Mouse (Mus musculus) olfactory bulb, adult 2 months (tissue): ENCODE results near the gene Zfp410. TPM values are rescaled to one million over a fixed set of nuclear protein-coding genes. Genes with fewer than 3 reads are reported as not detected.
A peak's percentile ranks its signal among the peaks of the same experiment; 100 is the strongest.

Experiments used
- H3K27ac ChIP-seq: fragments of 200-500 bp; 2 replicates; pipeline ENCODE4 v1.5.1; 2012; ENCODE audit warnings: low read depth, low read length; ENCODE audit not compliant: insufficient read depth
- H3K4me1 ChIP-seq: fragments of 200-500 bp; 2 replicates; pipeline ENCODE4 v1.6.1; 2012; ENCODE audit warnings: low read length; ENCODE audit not compliant: control insufficient read depth, insufficient read depth
- H3K4me3 ChIP-seq: fragments of 200-500 bp; 2 replicates; pipeline ENCODE4 v1.5.1; 2012; ENCODE audit warnings: mild to moderate bottlenecking, low read depth, low read length, moderate library complexity; ENCODE audit not compliant: insufficient read depth
- CTCF ChIP-seq: fragments of 200-500 bp; IDR thresholded peaks from 2 replicates; pipeline ENCODE4 v1.5.1; 2012; ENCODE audit warnings: low read depth, mild to moderate bottlenecking, low read length, moderate library complexity; ENCODE audit not compliant: insufficient read depth
- POLR2A ChIP-seq: fragments of 200-500 bp; IDR thresholded peaks from 2 replicates; pipeline ENCODE4 v1.6.1; 2012; ENCODE audit warnings: mild to moderate bottlenecking, low read depth, low read length, moderate library complexity; ENCODE audit not compliant: insufficient read depth
- WGBS: fragments of 180-500 bp; shearing (Covaris S2); methylation state at CpG from one replicate; pipeline ENCODE4 v1.1.7; 2018; 5-methylcytosine and 5-hydroxymethylcytosine counted together
- polyA plus RNA-seq: library from polyadenylated mRNA; stranded (reverse); fragments of >200 nt; gene quantifications from 2 replicates; pipeline ENCODE4 v1.2.4, GENCODE M21; 2012; ENCODE audit warnings: low replicate concordance; ENCODE audit not compliant: missing spikeins, insufficient read depth, insufficient read length

Gene Zfp410
- polyA plus RNA-seq, 1 experiment, result not detected

DNA sequence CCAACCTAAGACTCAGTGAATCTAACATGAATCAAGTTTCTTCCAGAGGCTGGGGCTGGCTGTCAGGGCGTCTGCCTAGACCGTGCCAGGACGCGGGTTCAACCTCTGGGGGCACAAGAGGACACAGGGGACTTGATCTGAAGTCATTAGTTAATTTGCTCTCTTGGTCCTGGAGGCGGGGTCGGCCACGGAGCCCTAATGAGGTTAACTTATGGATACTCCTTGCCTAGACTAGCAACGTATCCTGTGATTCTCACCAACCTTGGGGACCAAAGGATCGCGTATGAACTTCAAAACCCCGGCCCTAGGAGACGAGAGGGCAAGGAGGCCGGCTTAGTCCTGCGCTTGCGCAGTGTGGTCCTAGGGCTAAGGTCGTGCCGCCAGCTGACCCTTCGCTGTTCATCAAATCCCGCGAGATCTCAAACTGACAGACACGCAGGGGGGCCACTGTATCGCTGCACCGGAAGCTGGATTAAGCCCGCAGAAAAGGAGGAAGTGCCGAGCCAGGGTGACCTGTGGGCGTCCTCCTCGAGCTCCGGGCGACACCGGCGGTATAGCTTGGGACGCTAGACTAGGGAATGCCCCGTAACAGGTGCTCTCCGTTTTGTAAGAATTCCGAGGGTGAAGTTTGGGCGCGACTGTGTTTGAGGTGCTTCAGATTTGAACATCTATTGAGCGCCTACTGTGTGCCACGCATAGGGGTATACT lies 31.6 kb upstream of the Zfp410 start, which contains the start of gene Ptgr2:
Gene Ptgr2, plus strand, starts transcription at position 348 of the 708 bp plus-strand sequence.
- peak; percentile 83 for TF ChIP-seq POLR2A
- no peak for TF ChIP-seq CTCF
- Histone ChIP-seq H3K27ac (peak within 1 kb of the TSS; percentile 61), H3K4me1 (no peaks in the 10 kb centered on the region), H3K4me3 (peak within 1 kb of the TSS; percentile 72)
- under 1% methylated on average over 39 of the region's 39 CpGs for WGBS

DNA sequence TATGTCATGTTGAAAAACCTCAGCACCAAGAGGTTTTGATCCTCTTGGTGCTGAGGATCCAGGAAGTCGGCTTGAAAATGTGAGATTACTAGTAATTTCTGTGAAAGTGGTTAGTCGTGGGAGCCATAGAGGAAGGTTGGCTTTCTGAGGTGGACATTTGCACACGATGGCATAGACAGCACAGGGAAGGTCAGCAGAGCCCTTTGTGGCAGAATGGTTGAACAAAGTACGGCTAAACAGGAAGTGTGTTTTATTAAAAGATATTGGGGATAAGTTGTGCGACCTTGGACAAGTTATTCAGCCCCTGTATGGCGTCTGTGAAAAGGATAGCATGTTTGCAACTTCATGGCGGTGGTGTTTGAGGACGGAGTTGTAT lies 31.1 kb upstream of the Zfp410 start:
- Histone ChIP-seq H3K4me1 (no peaks in the 10 kb centered on the region), H3K4me3 (peak overlapping the region; percentile 72), H3K27ac (peak overlapping the region; percentile 61; the same call in 1 of the 2 replicates)
- no peak for TF ChIP-seq CTCF
- TF ChIP-seq POLR2A, result no peak
- WGBS, result 24% methylated on average over 8 of the region's 8 CpGs

DNA sequence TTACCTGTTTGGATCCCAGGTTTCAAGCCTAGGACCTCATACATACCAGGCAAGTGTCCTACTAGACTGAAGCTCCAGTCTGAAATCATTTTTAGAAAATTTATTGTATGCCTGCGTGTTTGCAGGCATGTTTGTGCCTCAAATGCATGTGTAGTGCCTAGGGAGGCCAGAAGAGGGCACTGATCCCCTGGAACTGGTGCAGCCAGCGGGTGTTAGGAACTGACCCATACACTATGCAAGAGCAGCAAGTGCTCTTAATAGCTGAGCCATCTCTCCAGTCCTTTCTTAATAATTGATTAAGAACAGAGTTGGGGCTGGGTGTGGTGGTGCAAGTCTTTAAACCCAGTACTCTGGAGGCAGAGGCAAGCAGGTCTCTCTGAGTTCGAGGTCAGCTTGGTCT lies 28.2 kb upstream of the Zfp410 start:
- Histone ChIP-seq H3K4me3 (no peak overlapping the region), H3K27ac (no peak overlapping the region), H3K4me1 (no peaks in the 10 kb centered on the region)
- WGBS, result 67% methylated on average over 3 of the region's 3 CpGs
- no peak for TF ChIP-seq CTCF
- no peak for TF ChIP-seq POLR2A

DNA sequence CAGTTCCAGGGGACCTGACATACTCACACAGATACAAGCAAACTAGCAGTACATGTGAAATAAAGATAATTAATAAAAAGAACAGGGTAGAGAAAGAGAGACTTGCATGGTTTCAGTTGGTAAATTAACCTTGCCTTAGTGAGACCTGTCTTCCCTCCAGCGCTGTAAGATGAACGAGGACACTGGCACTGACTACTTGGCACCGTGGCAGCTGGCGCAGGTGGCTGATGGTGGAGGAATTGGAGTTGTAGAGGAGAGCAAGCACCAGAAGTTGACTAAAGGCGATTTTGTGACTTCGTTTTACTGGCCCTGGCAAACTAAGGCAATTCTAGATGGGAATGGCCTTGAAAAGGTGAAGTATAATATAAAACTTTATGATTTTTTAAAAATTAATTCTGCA lies 18.8 kb upstream of the Zfp410 start:
- Histone ChIP-seq H3K4me3 (no peak overlapping the region), H3K4me1 (no peaks in the 10 kb centered on the region), H3K27ac (no peak overlapping the region)
- no peak for TF ChIP-seq CTCF
- TF ChIP-seq POLR2A, result no peak
- WGBS, result 88% methylated on average over 6 of the region's 6 CpGs

DNA sequence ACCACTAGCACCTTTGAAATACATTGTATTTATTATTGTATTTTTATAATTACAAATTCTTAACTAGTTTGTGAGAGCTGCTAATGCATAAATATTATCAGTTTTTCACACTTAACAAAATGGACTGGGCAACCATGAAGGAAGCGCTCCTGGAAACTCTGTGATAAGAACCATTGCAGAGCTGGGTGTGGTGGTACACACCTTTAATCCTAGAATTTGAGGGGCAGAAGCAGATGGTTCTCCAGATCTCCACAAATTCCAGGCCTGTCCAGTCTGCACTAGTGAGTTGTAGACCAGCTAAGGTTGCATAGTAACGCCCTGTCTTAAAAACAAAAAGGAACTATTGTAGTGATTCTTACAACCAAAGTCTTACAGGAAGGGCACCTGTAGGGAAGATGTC lies 17.4 kb upstream of the Zfp410 start:
- H3K4me3 ChIP-seq, result no peak overlapping the region
- 99% methylated on average over 2 of the region's 2 CpGs for WGBS

DNA sequence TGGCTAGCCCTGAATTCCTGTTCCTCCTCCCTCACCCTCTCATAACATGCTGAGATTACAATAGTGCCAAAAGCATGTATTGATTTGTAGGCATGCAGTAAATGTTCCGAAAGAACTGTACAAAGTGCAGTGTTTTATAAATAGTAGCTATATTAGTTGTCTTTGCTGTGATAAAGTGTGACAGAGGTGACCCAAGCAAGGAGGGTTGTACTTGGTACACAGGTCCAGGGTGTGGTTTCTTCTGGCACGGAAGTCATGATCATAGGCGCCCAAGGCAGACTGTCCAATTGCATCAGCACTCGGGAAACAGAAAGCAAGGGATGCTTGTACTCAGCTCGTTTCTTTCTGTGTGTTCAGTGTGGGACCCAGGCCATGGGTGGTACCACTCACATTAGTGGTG lies 12.6 kb upstream of the Zfp410 start:
- Histone ChIP-seq H3K4me3 (no peak overlapping the region), H3K27ac (no peak overlapping the region), H3K4me1 (no peaks in the 10 kb centered on the region)
- WGBS, result 89% methylated on average over 5 of the region's 5 CpGs
- no peak for TF ChIP-seq CTCF
- TF ChIP-seq POLR2A, result no peak

More for the DNA sequence above, 17.4 kb upstream of the Zfp410 start:
- Histone ChIP-seq H3K27ac (no peak overlapping the region), H3K4me1 (no peaks in the 10 kb centered on the region)
- TF ChIP-seq CTCF (no peak), POLR2A (no peak)

DNA sequence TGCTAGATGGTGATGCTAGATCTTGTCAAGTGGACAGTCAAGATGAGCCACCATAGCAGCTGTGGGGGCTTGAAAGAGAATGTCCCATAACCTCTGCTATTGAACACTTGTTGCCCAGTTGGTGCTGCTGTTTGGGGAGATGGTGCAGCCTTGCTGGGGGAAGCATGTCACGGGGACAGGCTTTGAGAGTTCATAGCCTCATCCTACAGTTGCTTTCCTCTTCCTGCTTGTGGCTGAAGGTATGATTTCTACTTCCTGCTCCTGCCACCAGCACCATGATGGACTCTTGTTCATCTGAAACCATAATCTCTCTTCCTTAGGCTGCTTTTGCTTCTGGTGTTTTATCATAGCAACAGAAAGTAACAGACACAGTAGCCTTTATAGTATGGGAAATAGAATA lies 12.1 kb upstream of the Zfp410 start:
- no peaks in the 10 kb centered on the region for H3K4me1 ChIP-seq
- no peak overlapping the region for H3K27ac ChIP-seq
- no peak overlapping the region for H3K4me3 ChIP-seq
- 89% methylated on average over 1 of the region's 1 CpGs for WGBS
- no peak for TF ChIP-seq CTCF
- TF ChIP-seq POLR2A, result no peak

DNA sequence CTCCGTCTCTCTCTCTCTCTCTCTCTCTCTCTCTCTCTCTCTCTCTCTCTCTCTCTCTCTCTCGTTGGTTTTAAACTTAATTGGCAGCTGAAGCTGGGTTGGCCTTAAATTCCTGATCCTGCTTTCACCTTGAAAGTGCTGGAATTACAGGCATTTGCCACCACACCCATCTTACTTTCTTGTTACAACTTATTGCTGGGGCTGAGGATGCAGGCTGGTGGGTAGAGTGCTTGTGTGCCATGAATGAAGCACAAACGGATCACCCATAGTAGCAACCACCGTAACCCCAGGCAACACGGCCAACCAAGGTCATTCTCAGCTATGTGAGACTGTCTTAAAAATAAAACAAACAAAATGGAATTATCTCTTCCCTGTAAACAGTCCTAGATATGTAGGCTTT lies 5.3 kb upstream of the Zfp410 start:
- no peak overlapping the region for H3K4me3 ChIP-seq
- no peaks in the 10 kb centered on the region for H3K4me1 ChIP-seq
- 85% methylated on average over 4 of the region's 5 CpGs for WGBS
- no peak for TF ChIP-seq CTCF
- no peak for TF ChIP-seq POLR2A
- H3K27ac ChIP-seq, result no peak overlapping the region

DNA sequence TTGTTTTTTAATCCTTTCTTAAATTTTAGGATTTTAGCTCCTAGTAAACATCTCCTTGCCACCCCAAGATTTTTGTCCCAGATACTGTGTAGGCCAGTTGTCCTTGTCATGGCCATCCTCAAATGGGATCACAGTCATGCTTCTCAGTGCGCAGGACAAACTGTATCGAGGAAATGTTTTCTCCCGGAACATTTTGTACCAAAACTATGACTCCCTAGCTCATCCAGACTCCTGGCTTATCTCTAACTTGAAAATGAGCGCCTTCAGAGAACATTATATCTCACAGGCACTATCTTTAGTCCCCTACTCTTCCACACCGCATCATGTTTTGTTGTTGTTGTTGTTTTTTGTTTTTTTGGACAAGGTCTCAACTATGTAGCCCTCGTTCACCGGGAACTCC lies 646 bp upstream of the Zfp410 start:
- Histone ChIP-seq H3K27ac (peak overlapping the region; percentile 93; the same call in 1 of the 2 replicates), H3K4me3 (peak overlapping the region; percentile 83), H3K4me1 (no peaks in the 10 kb centered on the region; the same call in 1 of the 2 replicates)
- TF ChIP-seq CTCF, result no peak
- TF ChIP-seq POLR2A, result no peak
- WGBS, result 21% methylated on average over 7 of the region's 7 CpGs

DNA sequence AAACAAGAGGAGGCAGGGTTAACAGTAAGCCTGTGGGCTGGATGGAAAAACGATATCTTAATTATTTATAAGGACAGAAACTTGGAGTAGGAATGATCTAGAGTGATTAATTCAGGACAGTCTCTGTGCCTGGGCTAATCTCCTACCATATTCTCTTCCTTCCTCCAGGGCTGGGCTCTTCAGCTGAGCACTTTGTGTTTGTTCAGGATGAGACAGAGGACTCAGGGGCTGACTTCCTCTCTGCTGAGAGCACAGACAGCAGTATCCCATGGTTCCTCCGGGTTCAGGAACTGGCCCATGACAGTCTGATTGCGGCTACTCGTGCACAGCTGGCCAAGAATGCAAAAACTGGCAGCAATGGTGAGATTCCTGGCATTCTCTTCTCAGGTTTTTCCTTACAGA lies 10.5 kb downstream of the Zfp410 start:
- H3K4me3 ChIP-seq, result no peak overlapping the region
- WGBS, result 69% methylated on average over 4 of the region's 4 CpGs
- no peak overlapping the region for H3K27ac ChIP-seq
- no peak for TF ChIP-seq POLR2A
- TF ChIP-seq CTCF, result no peak
- H3K4me1 ChIP-seq, result no peaks in the 10 kb centered on the region
